In genomic region chr8:70720739-70721138, GRCm38 (mm10) we compare ENCODE assay signal across 8 mouse cellular contexts. TPM values are rescaled to one million over a fixed set of nuclear protein-coding genes. Genes with fewer than 3 reads are reported as not detected.
DNase-seq lines count a peak whose midpoint lies in the region; ATAC-seq lines count a peak whose summit lies in the region.

No protein-coding gene starts in this region.

- intact Hi-C loops in gastrocnemius, postnatal 36 days (cut with DNase I) = loop anchor here (1.0 to 2.0 kb wide), 2 partner anchors 32 to 120 kb away; no protein-coding TSS in a partner anchor

- DNase-seq in CD8-positive naive resting alpha-beta T cell, adult 2 months (ENCODE audit: low read depth in 2 of 2, low spot score in 2 of 2) = peak; percentile 79 to 87
- peak; percentile 83 for DNase-seq in ZHBTc4 (ENCODE audit: low read depth, low spot score)
- DNase-seq in embryo, embryonic 10.5 days (ENCODE audit: low spot score) = peak; percentile 88
- DNase-seq in gastrocnemius, postnatal 36 days = peak; percentile 64 to 78
- DNase-seq in layer of hippocampus, adult 9-10 months (ENCODE audit: low spot score) = peak; percentile 86
- DNase-seq in lung, postnatal 4 days = peak; percentile 63 to 88
- peak; percentile 72 for DNase-seq in right cerebral cortex, postnatal 14 days

- no peak for ATAC-seq in inflammation-experienced regulatory T-cells, adult 6 months

RNA-seq across cellular contexts. Expression of gene Gm3336, which starts 2.4 kb away (rescaled TPM):
- not detected for total RNA-seq in gastrocnemius, postnatal 36 days (2021)
- under 1 TPM in 1 of 3 experiments, not detected in 2; 0.55 TPM for polyA plus RNA-seq in inflammation-experienced regulatory T-cells, adult 6 months (2017; shearing (Covaris generic))

RNA-seq across cellular contexts. Expression of gene Pde4c, which starts 2.8 kb away (rescaled TPM):
- 1 to 10 TPM; 1.9 to 2.1 TPM for total RNA-seq in gastrocnemius, postnatal 36 days (2021)
- under 1 TPM; 0.19 to 0.59 (median 0.25) TPM for polyA plus RNA-seq in inflammation-experienced regulatory T-cells, adult 6 months (2017; shearing (Covaris generic))

RNA-seq across cellular contexts. Expression of gene Iqcn, which starts 17.5 kb away (rescaled TPM):
- under 1 TPM in 1 of 2 experiments, not detected in 1; 0.05 TPM for total RNA-seq in gastrocnemius, postnatal 36 days (2021)
- polyA plus RNA-seq in inflammation-experienced regulatory T-cells, adult 6 months (2017; shearing (Covaris generic)) = not detected

RNA-seq across cellular contexts. Expression of gene Jund, which starts 22.0 kb away (rescaled TPM):
- 10 to 100 TPM; 60.6 to 77.9 TPM for total RNA-seq in gastrocnemius, postnatal 36 days (2021)
- polyA plus RNA-seq in inflammation-experienced regulatory T-cells, adult 6 months (2017; shearing (Covaris generic)) = 10 to 100 TPM; 13.9 to 23.2 (median 16.6) TPM

RNA-seq across cellular contexts. Expression of gene Rab3a, which starts 33.7 kb away (rescaled TPM):
- 10 to 100 TPM; 36.8 to 37.3 TPM for total RNA-seq in gastrocnemius, postnatal 36 days (2021)
- 1 to 10 TPM; 4.6 to 8.6 (median 7.9) TPM for polyA plus RNA-seq in inflammation-experienced regulatory T-cells, adult 6 months (2017; shearing (Covaris generic))
